ENCODE assay signal across 17 mouse cellular contexts in the genomic region with DNA sequence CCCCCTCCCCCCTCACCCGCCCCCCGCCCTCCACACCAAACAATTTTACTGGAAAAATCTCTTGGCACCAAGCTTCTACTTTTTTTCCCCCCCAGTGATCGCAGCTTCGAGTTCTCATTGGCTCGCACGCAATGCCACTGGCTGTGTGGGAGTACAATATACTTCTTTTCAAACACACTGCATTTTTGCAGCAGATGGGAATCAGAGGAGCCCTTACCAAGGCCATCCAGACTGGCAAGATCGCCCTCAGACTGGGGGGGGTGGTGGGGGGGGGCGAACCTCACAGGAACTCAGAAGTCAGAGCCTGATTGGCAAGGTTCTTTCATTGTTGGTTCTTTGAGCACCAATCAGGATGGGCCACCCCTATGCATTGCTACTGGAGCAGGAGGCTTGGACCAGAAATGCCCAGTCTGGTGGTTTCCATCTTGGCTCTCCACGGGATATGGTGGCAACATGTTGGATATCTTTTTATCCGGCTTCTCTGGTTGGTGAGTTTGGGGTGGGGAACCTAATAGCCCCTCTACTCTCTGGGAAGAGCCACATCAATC.
DNase-seq lines count a peak whose midpoint lies in the region; TF ChIP-seq lines count a peak whose summit lies in the region.
"Had no signal": no experiment of that assay in that cellular context is flagged by ENCODE, and none has a peak within 500 bp of the region (broad histone marks: within the 10 kb centered on the region; RNA-seq: fewer than 3 reads in every experiment).

No protein-coding gene starts in this region.

- DNase-seq in cerebellum, postnatal 10 days = peak; percentile 34 to 35
- no peak for DNase-seq in cerebellum, adult 11-12 months
- DNase-seq in layer of hippocampus, adult 18-20 months (ENCODE audit: low spot score in 2 of 2) = peak; percentile 10 to 31
- no peak for DNase-seq in layer of hippocampus, postnatal 25 days (ENCODE audit: extremely low spot score in 1 of 2, low spot score in 1 of 2)
- DNase-seq in right cerebral cortex, postnatal 10 days (ENCODE audit: low spot score in 2 of 2) = peak; percentile 36 to 38
- no peak for DNase-seq in right cerebral cortex, postnatal 14 days
- no peak for DNase-seq in lung, adult 2 months
- DNase-seq in liver = no peak
- DNase-seq: heart, adult 2 months; liver, postnatal 0 days; retina, postnatal 1 day; thymus, postnatal 14 days had no signal

- TF ChIP-seq CTCF in lung, adult 2 months (IDR thresholded peaks at IDR 0.05; ENCODE audit: insufficient read depth, low read length) = no peak

- H3K4me1 ChIP-seq in lung, adult 2 months (ENCODE audit: control insufficient read depth, insufficient read depth, low read length) = no peaks in the 10 kb centered on the region
- H3K4me1 ChIP-seq: embryonic facial prominence, embryonic 10.5 days had no signal

- H3K4me3 ChIP-seq in lung, adult 2 months (replicated peaks; ENCODE audit: extremely low read depth, low read depth, low read length) = no peak overlapping the region
- H3K4me3 ChIP-seq: embryonic facial prominence, embryonic 10.5 days; erythroblast, embryonic 14.5 days; heart, adult 2 months; hindbrain, embryonic 10.5 days; limb, embryonic 15.5 days; myocyte had no signal

- 82% methylated on average over 10 of the region's 10 CpGs for WGBS in lung, adult 2 months

- TF ChIP-seq POLR2A in lung, adult 2 months (IDR thresholded peaks at IDR 0.05; ENCODE audit: borderline replicate concordance, extremely low read depth, low read depth, low read length) = no peak

Comparison
In these comparisons a context has a peak if more than half of its experiments do, and no peak if none do; other contexts are left out.
1. DNase-seq: peak in cerebellum, postnatal 10 days (2 of 2), layer of hippocampus, adult 18-20 months (2 of 2) and right cerebral cortex, postnatal 10 days (2 of 2); none in cerebellum, adult 11-12 months (single experiment), layer of hippocampus, postnatal 25 days (0 of 2), right cerebral cortex, postnatal 14 days (single experiment), lung, adult 2 months (single experiment) and liver (single experiment).